Mouse (Mus musculus): ENCODE data around the gene Nxn. TPM values are rescaled to one million over a fixed set of nuclear protein-coding genes. Genes with fewer than 3 reads are reported as not detected.

The Nxn gene
- polyA plus RNA-seq, 1 experiment from 2014 or later: 36.0 TPM

- Histone ChIP-seq H3K4me3 (replicated peaks; ENCODE audit: low read length) (no peak overlapping the region), H3K4me1 (replicated peaks; ENCODE audit: control insufficient read depth, insufficient read depth, low read length) (no peaks in the 10 kb centered on the region), H3K27me3 (ENCODE audit: control insufficient read depth, insufficient read depth, low read length) (no peaks in the 10 kb centered on the region), H3K36me3 (replicated peaks; ENCODE audit: control insufficient read depth, insufficient read depth) (peaks cover 37% of the 10 kb centered on the region), H3K9me3 (ENCODE audit: control insufficient read depth, low read length) (no peaks in the 10 kb centered on the region), H3K27ac (no peak overlapping the region), H3K4me2 (replicated peaks) (no peak overlapping the region), H3K9ac (no peak overlapping the region)
- DNase-seq (ENCODE audit: low spot score): peak; percentile 92
- 49% methylated on average over 5 of the region's 5 CpGs for WGBS
- peak; percentile 76 for ATAC-seq (ENCODE audit: low FRiP score)
Measured at GRCm38 (mm10) chr11:76253145-76253917, 145.6 kb downstream of the Nxn start.

DNA sequence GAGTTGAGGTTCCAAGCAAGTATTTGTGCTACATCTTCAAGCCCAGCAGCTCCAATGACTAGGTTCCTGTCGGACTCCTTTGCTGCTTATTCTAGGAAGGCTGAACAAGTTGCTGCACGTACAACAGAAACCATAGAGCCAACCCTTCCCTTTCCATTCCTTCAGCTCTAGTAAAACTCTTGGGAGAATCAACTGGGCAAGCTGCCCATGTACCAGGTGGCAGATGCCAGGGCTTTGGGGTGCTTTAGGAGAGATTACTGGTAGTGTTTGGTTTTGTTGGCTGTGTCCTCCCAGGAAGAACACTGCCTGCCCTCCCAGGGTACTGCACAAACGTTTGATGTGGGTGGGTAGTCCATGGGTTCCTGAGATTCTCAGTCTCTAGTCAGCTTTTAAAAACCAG lies 146.9 kb downstream of the Nxn start:
- DNase-seq (ENCODE audit: low spot score) (no peak), ATAC-seq (ENCODE audit: low FRiP score) (no peak)
- H3K4me1 ChIP-seq (replicated peaks; ENCODE audit: control insufficient read depth, insufficient read depth, low read length): no peaks in the 10 kb centered on the region
- 63% methylated on average over 3 of the region's 3 CpGs for WGBS
- H3K36me3 ChIP-seq (replicated peaks; ENCODE audit: control insufficient read depth, insufficient read depth): peaks cover 33% of the 10 kb centered on the region
- no peak overlapping the region for H3K4me3 ChIP-seq (replicated peaks; ENCODE audit: low read length)
- H3K27ac ChIP-seq: no peak overlapping the region
- no peak overlapping the region for H3K4me2 ChIP-seq (replicated peaks)
- no peaks in the 10 kb centered on the region for H3K27me3 ChIP-seq (ENCODE audit: control insufficient read depth, insufficient read depth, low read length)
- H3K9me3 ChIP-seq (ENCODE audit: control insufficient read depth, low read length): no peaks in the 10 kb centered on the region
- no peak overlapping the region for H3K9ac ChIP-seq

- no peak for DNase-seq (ENCODE audit: low spot score)
- H3K4me3 ChIP-seq (replicated peaks; ENCODE audit: low read length): no peak overlapping the region
- H3K4me1 ChIP-seq (replicated peaks; ENCODE audit: control insufficient read depth, insufficient read depth, low read length): peaks cover 14% of the 10 kb centered on the region
- no peak overlapping the region for H3K27ac ChIP-seq
- no peak for ATAC-seq (ENCODE audit: low FRiP score)
- H3K9me3 ChIP-seq (ENCODE audit: control insufficient read depth, low read length): no peaks in the 10 kb centered on the region
- no peaks in the 10 kb centered on the region for H3K27me3 ChIP-seq (ENCODE audit: control insufficient read depth, insufficient read depth, low read length)
- H3K36me3 ChIP-seq (replicated peaks; ENCODE audit: control insufficient read depth, insufficient read depth): peaks cover 33% of the 10 kb centered on the region
- no peak overlapping the region for H3K9ac ChIP-seq
- 48% methylated on average over 2 of the region's 2 CpGs for WGBS
- no peak overlapping the region for H3K4me2 ChIP-seq (replicated peaks)
Measured at GRCm38 (mm10) chr11:76247239-76247638, 151.7 kb downstream of the Nxn start.

DNA sequence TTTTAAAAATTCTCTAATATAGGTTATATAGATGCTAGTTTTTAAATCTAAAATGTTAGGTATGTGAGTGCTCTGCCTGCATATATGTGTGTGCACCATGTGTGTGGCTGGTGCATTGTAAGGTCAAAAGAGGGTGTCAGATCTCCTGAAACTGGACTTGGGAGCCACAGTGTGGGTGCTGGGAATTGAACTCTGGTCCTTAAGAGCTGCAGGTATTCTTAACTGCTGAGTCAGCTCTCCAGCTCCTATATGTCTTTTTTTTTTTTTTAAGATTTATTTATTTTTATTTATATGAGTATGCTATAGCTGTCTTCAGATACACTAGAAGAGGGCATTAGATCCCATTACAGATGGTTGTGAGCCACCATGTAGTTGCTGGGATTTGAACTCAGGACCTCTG lies 152.5 kb downstream of the Nxn start:
- Histone ChIP-seq H3K4me2 (replicated peaks) (no peak overlapping the region), H3K27me3 (ENCODE audit: control insufficient read depth, insufficient read depth, low read length) (no peaks in the 10 kb centered on the region), H3K4me1 (replicated peaks; ENCODE audit: control insufficient read depth, insufficient read depth, low read length) (peaks cover 18% of the 10 kb centered on the region), H3K27ac (no peak overlapping the region), H3K9ac (no peak overlapping the region), H3K36me3 (replicated peaks; ENCODE audit: control insufficient read depth, insufficient read depth) (peaks cover 29% of the 10 kb centered on the region), H3K4me3 (replicated peaks; ENCODE audit: low read length) (no peak overlapping the region), H3K9me3 (ENCODE audit: control insufficient read depth, low read length) (no peaks in the 10 kb centered on the region)
- DNase-seq (ENCODE audit: low spot score): no peak
- no peak for ATAC-seq (ENCODE audit: low FRiP score)

DNA sequence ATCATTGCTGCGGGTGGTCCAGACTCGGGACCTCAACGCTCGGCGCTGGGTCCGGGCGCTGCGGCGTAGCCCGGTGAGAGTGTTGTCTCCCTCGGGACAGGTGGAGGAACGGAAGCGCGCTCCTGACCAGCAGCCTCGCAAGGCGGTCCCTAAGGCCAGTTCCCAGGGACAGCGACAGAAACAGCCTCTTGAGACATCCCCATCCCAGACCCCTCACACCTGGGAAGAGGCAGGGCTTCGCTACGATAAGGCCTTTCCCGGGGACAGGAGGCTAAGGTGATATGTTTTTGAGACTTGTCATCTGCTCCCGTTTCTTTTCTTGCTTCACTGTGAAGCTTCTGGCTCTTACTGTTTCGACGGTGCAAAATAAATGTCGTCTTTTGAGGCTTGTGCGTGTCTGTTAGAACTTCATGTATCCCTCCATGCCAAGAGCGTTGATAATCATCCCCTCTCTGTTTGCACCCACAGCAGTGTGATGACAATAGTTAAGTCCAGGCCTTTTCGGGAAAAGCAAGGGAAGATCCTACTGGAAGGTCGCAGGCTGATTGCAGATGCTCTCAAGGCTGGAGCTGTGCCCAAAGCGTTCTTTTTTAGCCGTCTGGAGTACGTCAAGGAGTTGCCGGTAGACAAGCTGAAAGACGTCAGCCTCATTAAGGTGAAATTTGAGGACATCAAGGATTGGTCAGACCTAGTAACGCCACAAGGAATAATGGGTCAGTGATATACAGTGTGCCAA lies 155.0 kb downstream of the Nxn start:
- H3K9ac ChIP-seq: peak overlapping the region; percentile 92
- peaks cover 23% of the 10 kb centered on the region for H3K36me3 ChIP-seq (replicated peaks; ENCODE audit: control insufficient read depth, insufficient read depth)
- H3K4me3 ChIP-seq (replicated peaks; ENCODE audit: low read length): peak overlapping the region; percentile 92
- WGBS: 4% methylated on average over 34 of the region's 34 CpGs
- H3K27ac ChIP-seq: peak overlapping the region; percentile 87; the same call in 1 of the 2 replicates
- 0 out of 2 replicates have a peak, but pooled peaks have one; percentile 32 for ATAC-seq (ENCODE audit: low FRiP score)
- H3K9me3 ChIP-seq (ENCODE audit: control insufficient read depth, low read length): no peaks in the 10 kb centered on the region
- no peak for DNase-seq (ENCODE audit: low spot score)
- H3K27me3 ChIP-seq (ENCODE audit: control insufficient read depth, insufficient read depth, low read length): no peaks in the 10 kb centered on the region
- H3K4me2 ChIP-seq (replicated peaks): peak overlapping the region; percentile 81
- peaks cover 18% of the 10 kb centered on the region for H3K4me1 ChIP-seq (replicated peaks; ENCODE audit: control insufficient read depth, insufficient read depth, low read length)

DNA sequence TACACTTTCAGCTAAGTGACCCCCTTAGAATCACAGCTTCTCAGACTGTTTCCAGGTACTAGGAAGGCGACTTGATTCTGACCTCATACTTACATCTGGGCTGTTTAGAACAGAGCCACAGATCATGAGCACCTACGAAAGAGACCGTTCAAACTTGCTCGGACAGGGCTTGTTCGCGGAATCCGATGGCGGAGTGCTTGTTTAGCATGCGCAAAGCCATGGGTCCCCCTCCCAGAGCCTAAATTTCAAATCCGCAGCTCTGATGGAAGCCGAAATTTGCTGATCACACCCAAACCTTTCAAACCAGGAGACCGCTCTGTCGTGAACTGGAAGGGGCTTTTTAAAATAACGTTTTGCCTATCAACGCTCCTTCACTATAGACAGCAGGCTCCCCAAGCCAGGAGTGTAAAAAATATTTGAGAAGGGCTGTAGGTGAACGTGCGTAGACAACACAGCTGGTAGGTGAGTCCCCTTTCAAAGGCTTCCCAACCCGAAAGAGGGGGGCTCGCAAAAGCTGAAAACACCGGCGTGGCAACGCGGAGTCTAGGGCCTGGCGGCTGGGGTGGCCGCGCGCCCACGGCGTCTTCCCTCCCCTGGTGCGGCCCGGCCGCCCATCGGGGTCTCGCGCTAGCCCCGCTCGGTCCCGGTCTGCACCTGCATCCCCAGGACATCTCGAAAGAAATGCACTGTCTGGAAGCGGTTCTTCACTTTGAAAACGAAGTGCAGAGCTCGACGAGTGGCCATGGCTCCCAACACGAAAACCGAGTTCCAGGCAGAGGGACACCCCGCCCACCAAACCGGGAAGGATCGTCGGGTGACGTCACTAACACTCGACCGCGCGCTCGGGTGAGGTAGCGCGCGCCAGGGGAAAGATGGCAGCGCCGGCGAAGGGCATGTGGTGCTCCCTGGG lies 155.8 kb downstream of the Nxn start, which contains the start of the genes Mrm3 and Glod4:
Gene Mrm3 (plus strand): TSS at position 815 of the 910 bp plus-strand sequence.
Gene Glod4 (minus strand): TSS at position 825 of the 910 bp plus-strand sequence.
- H3K9ac ChIP-seq: peak within 1 kb of the TSS; percentile 92
- peak; percentile 97 for DNase-seq (ENCODE audit: low spot score)
- no peaks in the 10 kb centered on the region for H3K27me3 ChIP-seq (ENCODE audit: control insufficient read depth, insufficient read depth, low read length)
- peak within 1 kb of the TSS; percentile 87 for H3K27ac ChIP-seq
- peaks cover 25% of the 10 kb centered on the region for H3K36me3 ChIP-seq (replicated peaks; ENCODE audit: control insufficient read depth, insufficient read depth)
- peak; percentile 85 for ATAC-seq (ENCODE audit: low FRiP score)
- H3K4me3 ChIP-seq (replicated peaks; ENCODE audit: low read length): peak within 1 kb of the TSS; percentile 92
- no peaks in the 10 kb centered on the region for H3K9me3 ChIP-seq (ENCODE audit: control insufficient read depth, low read length)
- H3K4me2 ChIP-seq (replicated peaks): peak within 1 kb of the TSS; percentile 81
- WGBS: under 1% methylated on average over 61 of the region's 61 CpGs
- H3K4me1 ChIP-seq (replicated peaks; ENCODE audit: control insufficient read depth, insufficient read depth, low read length): peaks cover 18% of the 10 kb centered on the region

GRCm38 (mm10) chr11:76239750-76240149 lies 159.2 kb downstream of the Nxn start:
- Histone ChIP-seq H3K4me1 (replicated peaks; ENCODE audit: control insufficient read depth, insufficient read depth, low read length) (peaks cover 18% of the 10 kb centered on the region), H3K27ac (no peak overlapping the region), H3K27me3 (ENCODE audit: control insufficient read depth, insufficient read depth, low read length) (no peaks in the 10 kb centered on the region), H3K9me3 (ENCODE audit: control insufficient read depth, low read length) (no peaks in the 10 kb centered on the region), H3K9ac (no peak overlapping the region), H3K4me2 (replicated peaks) (no peak overlapping the region), H3K36me3 (replicated peaks; ENCODE audit: control insufficient read depth, insufficient read depth) (peaks cover 49% of the 10 kb centered on the region), H3K4me3 (replicated peaks; ENCODE audit: low read length) (no peak overlapping the region)
- 98% methylated on average over 2 of the region's 2 CpGs for WGBS
- ATAC-seq (ENCODE audit: low FRiP score) (no peak), DNase-seq (ENCODE audit: low spot score) (no peak)

GRCm38 (mm10) chr11:76236136-76236535 lies 162.8 kb downstream of the Nxn start:
- Histone ChIP-seq H3K36me3 (replicated peaks; ENCODE audit: control insufficient read depth, insufficient read depth) (peaks cover 82% of the 10 kb centered on the region), H3K4me2 (replicated peaks) (no peak overlapping the region), H3K4me3 (replicated peaks; ENCODE audit: low read length) (no peak overlapping the region), H3K4me1 (replicated peaks; ENCODE audit: control insufficient read depth, insufficient read depth, low read length) (no peaks in the 10 kb centered on the region), H3K9me3 (ENCODE audit: control insufficient read depth, low read length) (no peaks in the 10 kb centered on the region), H3K27ac (no peak overlapping the region), H3K27me3 (ENCODE audit: control insufficient read depth, insufficient read depth, low read length) (no peaks in the 10 kb centered on the region), H3K9ac (no peak overlapping the region)
- no peak for ATAC-seq (ENCODE audit: low FRiP score)
- WGBS: 95% methylated on average over 3 of the region's 3 CpGs
- DNase-seq (ENCODE audit: low spot score): no peak

DNA sequence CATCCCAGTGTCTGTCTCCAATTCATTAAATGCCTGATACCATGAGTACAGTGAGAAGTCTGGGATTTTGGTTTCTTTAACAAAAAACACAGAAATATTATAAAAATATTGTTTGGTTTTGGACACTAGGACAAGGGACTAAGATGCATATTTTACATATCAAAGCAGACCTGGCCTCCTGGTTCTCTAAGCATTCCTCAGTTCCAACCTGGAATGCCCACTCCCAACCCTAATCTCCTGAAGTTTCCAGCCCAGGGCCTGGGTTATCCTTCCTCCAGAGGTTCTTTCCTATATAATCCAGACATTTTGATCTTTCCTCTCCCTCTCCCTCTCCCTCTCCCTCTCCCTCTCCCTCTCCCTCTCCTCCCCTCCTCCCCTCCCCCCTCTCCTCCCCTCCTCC lies 173.9 kb downstream of the Nxn start:
- no peak overlapping the region for H3K4me3 ChIP-seq (replicated peaks; ENCODE audit: low read length)
- H3K36me3 ChIP-seq (replicated peaks; ENCODE audit: control insufficient read depth, insufficient read depth): peaks cover 81% of the 10 kb centered on the region
- no peak overlapping the region for H3K9ac ChIP-seq
- H3K27me3 ChIP-seq (ENCODE audit: control insufficient read depth, insufficient read depth, low read length): no peaks in the 10 kb centered on the region
- ATAC-seq (ENCODE audit: low FRiP score) (no peak), DNase-seq (ENCODE audit: low spot score) (no peak)
- no peak overlapping the region for H3K4me2 ChIP-seq (replicated peaks)
- no peaks in the 10 kb centered on the region for H3K9me3 ChIP-seq (ENCODE audit: control insufficient read depth, low read length)
- no peaks in the 10 kb centered on the region for H3K4me1 ChIP-seq (replicated peaks; ENCODE audit: control insufficient read depth, insufficient read depth, low read length)
- H3K27ac ChIP-seq: no peak overlapping the region
